Mouse (Mus musculus) olfactory bulb, adult 2 months (tissue): Measurements from ENCODE around the gene Kcnmb3. TPM values are rescaled to one million over a fixed set of nuclear protein-coding genes. Genes with fewer than 3 reads are reported as not detected.

Experiments used
- H3K27ac ChIP-seq: fragments of 200-500 bp; 2 replicates; pipeline ENCODE4 v1.5.1; 2012; ENCODE audit warnings: low read depth, low read length; ENCODE audit not compliant: insufficient read depth
- H3K4me1 ChIP-seq: fragments of 200-500 bp; 2 replicates; pipeline ENCODE4 v1.6.1; 2012; ENCODE audit warnings: low read length; ENCODE audit not compliant: control insufficient read depth, insufficient read depth
- H3K4me3 ChIP-seq: fragments of 200-500 bp; 2 replicates; pipeline ENCODE4 v1.5.1; 2012; ENCODE audit warnings: mild to moderate bottlenecking, low read depth, low read length, moderate library complexity; ENCODE audit not compliant: insufficient read depth
- CTCF ChIP-seq: fragments of 200-500 bp; IDR thresholded peaks from 2 replicates; pipeline ENCODE4 v1.5.1; 2012; ENCODE audit warnings: low read depth, mild to moderate bottlenecking, low read length, moderate library complexity; ENCODE audit not compliant: insufficient read depth
- POLR2A ChIP-seq: fragments of 200-500 bp; IDR thresholded peaks from 2 replicates; pipeline ENCODE4 v1.6.1; 2012; ENCODE audit warnings: mild to moderate bottlenecking, low read depth, low read length, moderate library complexity; ENCODE audit not compliant: insufficient read depth
- WGBS: fragments of 180-500 bp; shearing (Covaris S2); methylation state at CpG from one replicate; pipeline ENCODE4 v1.1.7; 2018; 5-methylcytosine and 5-hydroxymethylcytosine counted together
- polyA plus RNA-seq: library from polyadenylated mRNA; stranded (reverse); fragments of >200 nt; gene quantifications from 2 replicates; pipeline ENCODE4 v1.2.4, GENCODE M21; 2012; ENCODE audit warnings: low replicate concordance; ENCODE audit not compliant: missing spikeins, insufficient read depth, insufficient read length

Kcnmb3 gene
- polyA plus RNA-seq, 1 experiment = not detected

GRCm38 (mm10) chr3:32500346-32500745 is 8.3 kb upstream of the Kcnmb3 start:
- H3K4me3 ChIP-seq = no peak overlapping the region
- peaks cover 3% of the 10 kb centered on the region; the same call in 1 of the 2 replicates for H3K4me1 ChIP-seq
- no peak overlapping the region for H3K27ac ChIP-seq
- no peak for TF ChIP-seq POLR2A
- no peak for TF ChIP-seq CTCF
- WGBS = 96% methylated on average over 2 of the region's 2 CpGs

- Histone ChIP-seq H3K27ac (no peak overlapping the region; the same call in 1 of the 2 replicates), H3K4me1 (peaks cover 3% of the 10 kb centered on the region; the same call in 1 of the 2 replicates), H3K4me3 (no peak overlapping the region)
- TF ChIP-seq POLR2A (no peak), CTCF (no peak)
- 36% methylated on average over 1 of the region's 1 CpGs for WGBS
Observed at GRCm38 (mm10) chr3:32496711-32497070, 4.7 kb upstream of the Kcnmb3 start.

DNA sequence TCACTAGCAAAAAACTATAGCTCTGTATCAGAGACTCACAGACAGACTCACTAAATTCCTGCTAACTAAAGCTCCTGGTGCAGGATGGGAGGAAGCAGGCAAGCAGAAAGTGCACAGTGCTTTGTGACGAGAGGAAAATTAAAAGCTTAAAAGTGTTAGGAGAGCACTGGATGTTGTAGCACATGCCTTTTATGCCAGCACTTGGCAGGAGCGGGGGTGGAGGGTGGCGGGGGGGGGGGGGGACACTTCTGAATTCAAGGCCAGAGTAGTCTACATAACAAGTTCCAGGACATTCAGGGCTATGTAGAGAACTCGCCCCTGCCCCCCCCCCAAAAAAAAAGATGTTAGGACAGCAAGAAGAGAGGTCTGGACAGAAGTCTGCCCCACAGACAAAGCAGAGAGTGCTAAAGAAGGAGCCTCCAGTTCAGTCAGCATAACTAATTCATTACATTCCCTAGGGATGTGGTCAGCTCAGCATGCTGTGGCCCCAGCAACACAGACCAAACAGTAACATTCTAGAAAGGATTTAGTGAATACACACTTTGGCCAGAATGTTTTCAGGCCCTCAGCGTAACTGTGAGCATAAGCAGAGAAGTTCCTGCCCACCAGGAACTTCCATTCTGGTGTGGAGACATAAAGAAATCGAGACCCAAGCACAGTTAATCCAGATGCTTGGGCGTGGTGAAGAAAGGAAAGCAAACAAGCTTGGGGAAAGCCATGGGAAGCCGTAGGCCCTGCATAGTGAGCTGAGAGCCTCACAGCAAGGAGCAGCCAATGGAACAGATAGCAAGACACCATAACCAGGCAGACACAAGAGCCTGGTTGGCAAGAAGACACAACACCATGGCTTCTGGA is 4.1 kb upstream of the Kcnmb3 start:
- 44% methylated on average over 8 of the region's 8 CpGs for WGBS
- peaks cover 3% of the 10 kb centered on the region; the same call in 1 of the 2 replicates for H3K4me1 ChIP-seq
- peak overlapping the region; percentile 38; the same call in 1 of the 2 replicates for H3K27ac ChIP-seq
- TF ChIP-seq POLR2A = no peak
- TF ChIP-seq CTCF = no peak
- no peak overlapping the region for H3K4me3 ChIP-seq

DNA sequence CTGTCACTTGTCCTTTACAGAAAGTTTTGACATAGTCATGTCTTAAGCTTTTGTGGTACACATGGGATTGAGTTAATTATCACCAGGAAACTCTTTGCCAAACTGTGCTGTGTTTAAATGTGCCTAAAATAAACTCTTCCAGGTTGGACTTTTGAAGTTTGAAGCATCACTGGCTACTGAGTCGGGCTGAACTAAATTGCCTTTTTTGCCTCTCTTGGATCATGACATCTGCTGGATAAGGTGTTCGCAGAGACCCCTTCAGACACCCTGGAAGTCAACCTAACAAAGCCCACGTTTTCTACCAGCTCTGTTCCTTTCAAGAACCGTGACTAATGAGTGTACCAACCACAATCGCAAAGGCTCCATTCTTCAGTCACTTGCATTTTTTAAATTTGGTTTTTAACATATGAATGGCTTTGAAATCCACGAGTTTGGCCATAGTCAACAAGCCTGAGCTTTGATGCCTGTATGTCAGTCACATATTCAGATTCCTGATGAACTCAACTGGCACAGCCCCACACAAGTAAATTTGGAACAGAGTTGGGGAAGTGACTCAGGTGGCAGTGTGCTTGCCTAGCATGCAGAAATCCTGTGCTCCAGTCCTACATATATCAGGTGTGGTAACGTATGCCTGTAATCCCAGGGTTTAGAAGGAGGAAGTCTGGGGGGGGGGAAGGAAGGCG is 3.2 kb upstream of the Kcnmb3 start:
- Histone ChIP-seq H3K27ac (no peak overlapping the region), H3K4me3 (no peak overlapping the region), H3K4me1 (peaks cover 3% of the 10 kb centered on the region; the same call in 1 of the 2 replicates)
- WGBS = 42% methylated on average over 8 of the region's 8 CpGs
- TF ChIP-seq CTCF (no peak), POLR2A (no peak)

- Histone ChIP-seq H3K27ac (no peak overlapping the region), H3K4me1 (peaks cover 3% of the 10 kb centered on the region; the same call in 1 of the 2 replicates)
- TF ChIP-seq POLR2A (no peak), CTCF (no peak)
Observed at GRCm38 (mm10) chr3:32494387-32495087, 2.5 kb upstream of the Kcnmb3 start.

GRCm38 (mm10) chr3:32490928-32491315 is 1.1 kb downstream of the Kcnmb3 start:
- no peak for TF ChIP-seq CTCF
- no peak for TF ChIP-seq POLR2A
- no peaks in the 10 kb centered on the region for H3K4me1 ChIP-seq
- H3K4me3 ChIP-seq = no peak overlapping the region
- H3K27ac ChIP-seq = no peak overlapping the region

More at GRCm38 (mm10) chr3:32494387-32495087, 2.5 kb upstream of the Kcnmb3 start:
- 92% methylated on average over 8 of the region's 8 CpGs for WGBS
- no peak overlapping the region for H3K4me3 ChIP-seq

GRCm38 (mm10) chr3:32490076-32490927 is 1.7 kb downstream of the Kcnmb3 start:
- WGBS = 78% methylated on average over 15 of the region's 15 CpGs
- no peaks in the 10 kb centered on the region for H3K4me1 ChIP-seq

DNA sequence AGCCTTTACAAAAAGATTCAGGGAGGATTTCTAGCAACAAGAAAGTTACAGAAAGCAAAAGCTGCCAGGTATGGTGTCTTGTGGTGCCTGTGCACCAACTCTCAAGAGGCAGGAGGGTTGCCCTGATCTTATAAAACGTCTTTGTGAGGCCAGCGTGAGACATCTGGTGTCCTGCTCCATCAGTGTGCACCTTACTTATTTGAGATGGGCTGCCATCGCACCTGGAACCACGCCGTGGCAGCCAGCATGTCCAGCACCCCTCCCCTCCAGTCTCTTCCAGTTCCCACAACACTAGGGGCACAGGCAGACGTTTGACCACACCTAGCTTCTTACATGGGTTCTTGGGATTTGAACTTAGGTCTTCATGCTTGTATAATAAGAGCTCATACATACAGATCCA is 3.9 kb downstream of the Kcnmb3 start:
- Histone ChIP-seq H3K4me3 (no peak overlapping the region), H3K4me1 (no peaks in the 10 kb centered on the region), H3K27ac (no peak overlapping the region)
- WGBS = 85% methylated on average over 6 of the region's 6 CpGs
- TF ChIP-seq CTCF (no peak), POLR2A (no peak)

More at GRCm38 (mm10) chr3:32490076-32490927, 1.7 kb downstream of the Kcnmb3 start:
- Histone ChIP-seq H3K4me3 (no peak overlapping the region), H3K27ac (no peak overlapping the region)
- no peak for TF ChIP-seq POLR2A
- TF ChIP-seq CTCF = no peak
